Mouse (Mus musculus) olfactory bulb, adult 2 months (tissue): ENCODE measurements around the gene Ybx2. TPM values are rescaled to one million over a fixed set of nuclear protein-coding genes. Genes with fewer than 3 reads are reported as not detected.

Experiments
- H3K27ac ChIP-seq: fragments of 200-500 bp; 2 replicates; pipeline ENCODE4 v1.5.1; 2012; ENCODE audit warnings: low read depth, low read length; ENCODE audit not compliant: insufficient read depth
- H3K4me1 ChIP-seq: fragments of 200-500 bp; 2 replicates; pipeline ENCODE4 v1.6.1; 2012; ENCODE audit warnings: low read length; ENCODE audit not compliant: control insufficient read depth, insufficient read depth
- H3K4me3 ChIP-seq: fragments of 200-500 bp; 2 replicates; pipeline ENCODE4 v1.5.1; 2012; ENCODE audit warnings: mild to moderate bottlenecking, low read depth, low read length, moderate library complexity; ENCODE audit not compliant: insufficient read depth
- CTCF ChIP-seq: fragments of 200-500 bp; IDR thresholded peaks from 2 replicates; pipeline ENCODE4 v1.5.1; 2012; ENCODE audit warnings: low read depth, mild to moderate bottlenecking, low read length, moderate library complexity; ENCODE audit not compliant: insufficient read depth
- POLR2A ChIP-seq: fragments of 200-500 bp; IDR thresholded peaks from 2 replicates; pipeline ENCODE4 v1.6.1; 2012; ENCODE audit warnings: mild to moderate bottlenecking, low read depth, low read length, moderate library complexity; ENCODE audit not compliant: insufficient read depth
- WGBS: fragments of 180-500 bp; shearing (Covaris S2); methylation state at CpG from one replicate; pipeline ENCODE4 v1.1.7; 2018; 5-methylcytosine and 5-hydroxymethylcytosine counted together
- polyA plus RNA-seq: library from polyadenylated mRNA; stranded (reverse); fragments of >200 nt; gene quantifications from 2 replicates; pipeline ENCODE4 v1.2.4, GENCODE M21; 2012; ENCODE audit warnings: low replicate concordance; ENCODE audit not compliant: missing spikeins, insufficient read depth, insufficient read length

Ybx2 gene
- polyA plus RNA-seq, 1 experiment: not detected

- no peak for TF ChIP-seq CTCF
- no peak for TF ChIP-seq POLR2A
- Histone ChIP-seq H3K4me3 (no peak within 1 kb of the TSS), H3K4me1 (peaks cover 14% of the 10 kb centered on the region; the same call in 1 of the 2 replicates), H3K27ac (no peak within 1 kb of the TSS)
- 13% methylated on average over 24 of the region's 24 CpGs for WGBS
These were observed 29.2 kb downstream of the Ybx2 start, which contains the start of gene Cldn7 for GRCm38 (mm10) chr11:69964650-69965270. Cldn7 (plus strand) TSS chr11:69964779.

- TF ChIP-seq POLR2A: no peak
- TF ChIP-seq CTCF: no peak
- H3K4me3 ChIP-seq: no peak overlapping the region
These were observed 29.8 kb downstream of the Ybx2 start for GRCm38 (mm10) chr11:69965271-69966005.

GRCm38 (mm10) chr11:69966006-69966859 lies 30.6 kb downstream of the Ybx2 start:
- no peak for TF ChIP-seq POLR2A
- no peak for TF ChIP-seq CTCF
- H3K27ac ChIP-seq: no peak overlapping the region
- no peak overlapping the region for H3K4me3 ChIP-seq
- 3% methylated on average over 59 of the region's 59 CpGs for WGBS
- peaks cover 14% of the 10 kb centered on the region; the same call in 1 of the 2 replicates for H3K4me1 ChIP-seq

More at GRCm38 (mm10) chr11:69965271-69966005, 29.8 kb downstream of the Ybx2 start:
- peaks cover 14% of the 10 kb centered on the region; the same call in 1 of the 2 replicates for H3K4me1 ChIP-seq
- no peak overlapping the region for H3K27ac ChIP-seq
- 4% methylated on average over 49 of the region's 49 CpGs for whole genome bisulfite sequencing

GRCm38 (mm10) chr11:69966860-69967517 lies 31.4 kb downstream of the Ybx2 start:
- Histone ChIP-seq H3K27ac (no peak overlapping the region), H3K4me1 (peaks cover 14% of the 10 kb centered on the region; the same call in 1 of the 2 replicates), H3K4me3 (no peak overlapping the region)
- WGBS: 39% methylated on average over 17 of the region's 17 CpGs
- no peak for TF ChIP-seq POLR2A
- no peak for TF ChIP-seq CTCF

GRCm38 (mm10) chr11:69968793-69969192 lies 33.2 kb downstream of the Ybx2 start:
- H3K27ac ChIP-seq: no peak overlapping the region
- no peak overlapping the region for H3K4me3 ChIP-seq
- WGBS: 89% methylated on average over 4 of the region's 4 CpGs
- peaks cover 14% of the 10 kb centered on the region; the same call in 1 of the 2 replicates for H3K4me1 ChIP-seq
- TF ChIP-seq CTCF (no peak), POLR2A (no peak)

- no peak overlapping the region for H3K4me3 ChIP-seq
- peaks cover 12% of the 10 kb centered on the region; the same call in 1 of the 2 replicates for H3K4me1 ChIP-seq
- H3K27ac ChIP-seq: no peak overlapping the region
- TF ChIP-seq CTCF: no peak
- no peak for TF ChIP-seq POLR2A
- WGBS: 86% methylated on average over 6 of the region's 6 CpGs
These were observed 34.6 kb downstream of the Ybx2 start for GRCm38 (mm10) chr11:69970222-69970621.

GRCm38 (mm10) chr11:69970775-69971174 lies 35.2 kb downstream of the Ybx2 start:
- Histone ChIP-seq H3K27ac (no peak overlapping the region), H3K4me1 (peaks cover 10% of the 10 kb centered on the region; the same call in 1 of the 2 replicates), H3K4me3 (no peak overlapping the region)
- TF ChIP-seq CTCF (no peak), POLR2A (no peak)
- WGBS: 75% methylated on average over 3 of the region's 3 CpGs

GRCm38 (mm10) chr11:69974907-69975306 lies 39.3 kb downstream of the Ybx2 start:
- TF ChIP-seq CTCF (no peak), POLR2A (no peak)
- Histone ChIP-seq H3K4me3 (no peak overlapping the region), H3K27ac (no peak overlapping the region), H3K4me1 (no peaks in the 10 kb centered on the region)
- 95% methylated on average over 2 of the region's 2 CpGs for WGBS
